Mouse (Mus musculus) stomach, embryonic 15.5 days (tissue): ENCODE results near the gene Zdhhc20. TPM values are rescaled to one million over a fixed set of nuclear protein-coding genes. Genes with fewer than 3 reads are reported as not detected.

ENCODE experiments used
- ATAC-seq: fragments of 200-750 bp; cut with Nextera tagmentation; 2 replicates; pipeline ENCODE4 v1.8.0; 2017; ENCODE audit warnings: low read depth, moderate number of reproducible peaks, moderate TSS enrichment; ENCODE audit not compliant: insufficient read depth, low FRiP score
- H3K27ac ChIP-seq: fragments of 300-500 bp; sonication (generic); 2 replicates; pipeline ENCODE4 v1.5.1; 2015; ENCODE audit warnings: mild to moderate bottlenecking, inconsistent platforms
- H3K27me3 ChIP-seq: fragments of 300-500 bp; sonication (generic); replicated peaks from 2 replicates; pipeline ENCODE4 v1.6.1; 2015; ENCODE audit warnings: inconsistent platforms
- H3K36me3 ChIP-seq: fragments of 300-500 bp; sonication (generic); 2 replicates; pipeline ENCODE4 v1.6.1; 2015; ENCODE audit warnings: inconsistent platforms
- H3K4me1 ChIP-seq: fragments of 300-500 bp; sonication (generic); 2 replicates; pipeline ENCODE4 v1.6.1; 2015; ENCODE audit warnings: inconsistent platforms
- H3K4me2 ChIP-seq: fragments of 300-500 bp; sonication (generic); 2 replicates; pipeline ENCODE4 v1.6.1; 2015; ENCODE audit warnings: mild to moderate bottlenecking, inconsistent platforms
- H3K4me3 ChIP-seq: fragments of 300-500 bp; sonication (generic); replicated peaks from 2 replicates; pipeline ENCODE4 v1.5.1; 2015; ENCODE audit warnings: inconsistent platforms
- H3K9ac ChIP-seq: fragments of 300-500 bp; sonication (generic); 2 replicates; pipeline ENCODE4 v1.6.1; 2015; ENCODE audit warnings: inconsistent platforms
- H3K9me3 ChIP-seq: fragments of 300-500 bp; sonication (generic); 2 replicates; pipeline ENCODE4 v1.6.1; 2016; ENCODE audit warnings: inconsistent platforms
- WGBS: fragments of 180-500 bp; shearing (Covaris S2); methylation state at CpG from one replicate; pipeline ENCODE4 v1.1.7; 2015; 5-methylcytosine and 5-hydroxymethylcytosine counted together
- microRNA-seq: library from miRNA; unstranded; fragments of <30 nt; microRNA quantifications from one replicate; pipeline ENCODE4, GENCODE M21; 2016
- polyA plus RNA-seq: library from polyadenylated mRNA; unstranded; fragments of >200 nt; fragmentation: Nextera tagmentation; extraction: Ambion mirVana; gene quantifications from 2 replicates; pipeline ENCODE4 v1.2.1, GENCODE M21; 2015

The Zdhhc20 gene
- polyA plus RNA-seq, 1 experiment from 2014 or later, result 58.9 TPM

GRCm38 (mm10) chr14:57810886-57811285 lies 79.2 kb downstream of the Zdhhc20 start:
- no peaks in the 10 kb centered on the region for H3K27me3 ChIP-seq
- H3K9ac ChIP-seq, result no peak overlapping the region
- no peak overlapping the region for H3K4me3 ChIP-seq
- H3K4me2 ChIP-seq, result no peak overlapping the region
- H3K4me1 ChIP-seq, result no peaks in the 10 kb centered on the region
- H3K9me3 ChIP-seq, result no peaks in the 10 kb centered on the region
- H3K36me3 ChIP-seq, result peaks cover 28% of the 10 kb centered on the region
- H3K27ac ChIP-seq, result peak overlapping the region; percentile 77
- peak; percentile 58; the same call in 1 of the 2 replicates for ATAC-seq
- WGBS, result 74% methylated on average over 2 of the region's 2 CpGs

GRCm38 (mm10) chr14:57808558-57808957 lies 81.5 kb downstream of the Zdhhc20 start:
- WGBS, result 68% methylated on average over 5 of the region's 5 CpGs
- Histone ChIP-seq H3K9me3 (no peaks in the 10 kb centered on the region), H3K4me1 (no peaks in the 10 kb centered on the region), H3K36me3 (peaks cover 39% of the 10 kb centered on the region), H3K27ac (no peak overlapping the region), H3K4me3 (no peak overlapping the region), H3K9ac (no peak overlapping the region), H3K27me3 (no peaks in the 10 kb centered on the region), H3K4me2 (no peak overlapping the region)
- no peak for ATAC-seq

DNA sequence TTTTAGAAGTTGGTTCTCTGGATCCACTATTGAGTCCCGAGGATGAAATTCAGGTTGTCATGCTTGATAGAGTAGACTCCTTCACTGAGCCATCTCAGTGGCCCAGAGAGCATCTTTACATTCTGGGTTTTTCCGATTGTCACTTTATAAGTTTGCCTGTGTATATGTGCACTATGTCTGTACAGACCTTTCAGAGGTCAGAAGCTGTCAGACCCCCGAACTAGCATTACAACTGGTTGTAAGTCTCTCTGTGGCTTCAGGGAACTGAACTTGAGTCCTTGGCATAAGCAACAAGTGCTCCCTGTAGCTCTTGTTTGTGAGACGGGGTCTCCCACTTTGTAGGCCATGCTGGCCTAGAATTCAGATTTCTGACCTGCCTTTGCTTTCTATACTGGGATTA lies 86.3 kb downstream of the Zdhhc20 start:
- no peak overlapping the region; the same call in 1 of the 2 replicates for H3K27ac ChIP-seq
- H3K36me3 ChIP-seq, result peaks cover 39% of the 10 kb centered on the region
- H3K4me1 ChIP-seq, result peaks cover 11% of the 10 kb centered on the region
- no peaks in the 10 kb centered on the region for H3K27me3 ChIP-seq
- H3K9me3 ChIP-seq, result no peaks in the 10 kb centered on the region
- no peak overlapping the region for H3K4me2 ChIP-seq
- H3K4me3 ChIP-seq, result no peak overlapping the region
- WGBS, result 89% methylated on average over 4 of the region's 4 CpGs
- ATAC-seq, result no peak
- no peak overlapping the region for H3K9ac ChIP-seq

GRCm38 (mm10) chr14:57797991-57798931 lies 91.8 kb downstream of the Zdhhc20 start, which contains the start of gene Sap18:
Gene Sap18, plus strand, starts transcription at chr14:57798180.
- Histone ChIP-seq H3K27me3 (no peaks in the 10 kb centered on the region), H3K4me3 (peak within 1 kb of the TSS; percentile 78), H3K9me3 (no peaks in the 10 kb centered on the region), H3K4me1 (peaks cover 11% of the 10 kb centered on the region), H3K27ac (peak within 1 kb of the TSS; percentile 65), H3K4me2 (peak within 1 kb of the TSS; percentile 71), H3K9ac (peak within 1 kb of the TSS; percentile 68), H3K36me3 (peaks cover 9% of the 10 kb centered on the region; the same call in 1 of the 2 replicates)
- ATAC-seq, result peak; percentile 97
- under 1% methylated on average over 91 of the region's 99 CpGs for WGBS

GRCm38 (mm10) chr14:57797551-57797950 lies 92.5 kb downstream of the Zdhhc20 start:
- WGBS, result 8% methylated on average over 7 of the region's 7 CpGs
- Histone ChIP-seq H3K27ac (peak overlapping the region; percentile 21; the same call in 1 of the 2 replicates), H3K4me3 (peak overlapping the region; percentile 78), H3K4me2 (peak overlapping the region; percentile 65), H3K27me3 (no peaks in the 10 kb centered on the region), H3K4me1 (peaks cover 11% of the 10 kb centered on the region), H3K36me3 (peaks cover 4% of the 10 kb centered on the region; the same call in 1 of the 2 replicates), H3K9me3 (no peaks in the 10 kb centered on the region), H3K9ac (no peak overlapping the region)
- ATAC-seq, result peak; percentile 32; the same call in 1 of the 2 replicates

GRCm38 (mm10) chr14:57791171-57791570 lies 98.9 kb downstream of the Zdhhc20 start:
- no peak overlapping the region for H3K4me3 ChIP-seq
- no peak for ATAC-seq
- WGBS, result 70% methylated on average over 4 of the region's 4 CpGs

GRCm38 (mm10) chr14:57789759-57790158 lies 100.3 kb downstream of the Zdhhc20 start:
- H3K36me3 ChIP-seq, result no peaks in the 10 kb centered on the region
- no peaks in the 10 kb centered on the region for H3K27me3 ChIP-seq
- no peak for ATAC-seq
- H3K4me2 ChIP-seq, result no peak overlapping the region
- WGBS, result 88% methylated on average over 9 of the region's 9 CpGs
- 0 out of 2 replicates have a peak, but pooled peaks cover 2% of the 10 kb centered on the region for H3K4me1 ChIP-seq
- H3K27ac ChIP-seq, result no peak overlapping the region
- no peak overlapping the region for H3K4me3 ChIP-seq
- no peaks in the 10 kb centered on the region for H3K9me3 ChIP-seq
- H3K9ac ChIP-seq, result no peak overlapping the region

More at GRCm38 (mm10) chr14:57791171-57791570, 98.9 kb downstream of the Zdhhc20 start:
- Histone ChIP-seq H3K27me3 (no peaks in the 10 kb centered on the region), H3K4me2 (no peak overlapping the region), H3K4me1 (0 out of 2 replicates have a peak, but pooled peaks cover 2% of the 10 kb centered on the region), H3K9ac (no peak overlapping the region), H3K36me3 (no peaks in the 10 kb centered on the region), H3K9me3 (no peaks in the 10 kb centered on the region), H3K27ac (no peak overlapping the region)

GRCm38 (mm10) chr14:57789311-57789710 lies 100.8 kb downstream of the Zdhhc20 start:
- no peak overlapping the region for H3K9ac ChIP-seq
- H3K9me3 ChIP-seq, result no peaks in the 10 kb centered on the region
- H3K27ac ChIP-seq, result no peak overlapping the region
- no peaks in the 10 kb centered on the region for H3K27me3 ChIP-seq
- no peaks in the 10 kb centered on the region for H3K36me3 ChIP-seq
- ATAC-seq, result no peak
- 0 out of 2 replicates have a peak, but pooled peaks cover 2% of the 10 kb centered on the region for H3K4me1 ChIP-seq
- WGBS, result 74% methylated on average over 2 of the region's 2 CpGs
- H3K4me2 ChIP-seq, result no peak overlapping the region
- H3K4me3 ChIP-seq, result no peak overlapping the region

DNA sequence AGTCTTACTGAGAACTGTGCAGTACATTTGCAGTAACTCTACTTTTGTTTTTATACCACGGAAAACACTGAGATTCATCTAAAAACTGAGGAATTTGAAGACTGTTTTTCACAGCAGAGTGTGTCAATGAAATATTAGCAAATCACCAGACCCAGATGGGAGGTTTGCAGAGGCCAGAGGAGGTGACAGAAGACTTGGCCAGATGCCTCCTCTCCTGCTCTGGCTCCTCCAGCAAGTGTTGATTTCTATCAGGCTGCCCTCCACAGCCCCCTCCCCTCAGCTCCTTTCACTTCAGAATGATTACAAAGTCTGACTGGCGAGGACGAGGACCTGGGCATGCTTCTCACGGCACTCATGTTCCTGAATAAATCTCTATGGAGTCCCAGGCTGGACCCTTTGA lies 102.7 kb downstream of the Zdhhc20 start:
- H3K4me3 ChIP-seq, result no peak overlapping the region
- WGBS, result 56% methylated on average over 4 of the region's 4 CpGs
- H3K4me2 ChIP-seq, result no peak overlapping the region
- ATAC-seq, result no peak
- H3K36me3 ChIP-seq, result no peaks in the 10 kb centered on the region
- no peaks in the 10 kb centered on the region for H3K9me3 ChIP-seq
- no peaks in the 10 kb centered on the region for H3K27me3 ChIP-seq
- H3K4me1 ChIP-seq, result 0 out of 2 replicates have a peak, but pooled peaks cover 2% of the 10 kb centered on the region
- no peak overlapping the region for H3K9ac ChIP-seq
- H3K27ac ChIP-seq, result no peak overlapping the region

Small RNA genes lying within 50 kb of the gene (microRNA-seq; reads per million reads assigned to microRNA genes)
- gene Mir3077, result not detected

Other genes starting within 250 kb of the Zdhhc20 start
- 20.4 and 21.3 TPM in 2 replicates for gene Xpo4, start 224.8 kb downstream of the Zdhhc20 start, polyA plus RNA-seq
- gene Gm49361, start 144.2 kb downstream of the Zdhhc20 start, polyA plus RNA-seq, result not detected in 2 replicates
- gene Lats2, start 131.9 kb downstream of the Zdhhc20 start, polyA plus RNA-seq, result 18.0 and 19.1 TPM in 2 replicates
- 22.5 and 30.7 TPM in 2 replicates for gene Sap18, start 92.1 kb downstream of the Zdhhc20 start, polyA plus RNA-seq
- gene Ska3, start 64.1 kb downstream of the Zdhhc20 start, polyA plus RNA-seq, result 29.3 and 33.5 TPM in 2 replicates
- gene Mrpl57, start 64.0 kb downstream of the Zdhhc20 start, polyA plus RNA-seq, result 171 and 186 TPM in 2 replicates
- 86.2 and 88.4 TPM in 2 replicates for gene Micu2, start 109.0 kb upstream of the Zdhhc20 start, polyA plus RNA-seq
- gene Fgf9, start 180.3 kb upstream of the Zdhhc20 start, polyA plus RNA-seq, result 11.8 and 12.6 TPM in 2 replicates